Mouse (Mus musculus): ENCODE measurements around the gene Tshz3. TPM values are rescaled to one million over a fixed set of nuclear protein-coding genes. Genes with fewer than 3 reads are reported as not detected.
A peak's percentile ranks its signal among the peaks of the same experiment; 100 is the strongest.

Gene Tshz3
- polyA plus RNA-seq, 1 experiment from 2014 or later, result 2.4 TPM

- H3K27me3 ChIP-seq, result peaks cover 51% of the 10 kb centered on the region
- 0% methylated on average over 30 of the region's 62 CpGs for WGBS
Measured at GRCm38 (mm10) chr7:36697118-36697855, 631 bp upstream of the Tshz3 start.

DNA sequence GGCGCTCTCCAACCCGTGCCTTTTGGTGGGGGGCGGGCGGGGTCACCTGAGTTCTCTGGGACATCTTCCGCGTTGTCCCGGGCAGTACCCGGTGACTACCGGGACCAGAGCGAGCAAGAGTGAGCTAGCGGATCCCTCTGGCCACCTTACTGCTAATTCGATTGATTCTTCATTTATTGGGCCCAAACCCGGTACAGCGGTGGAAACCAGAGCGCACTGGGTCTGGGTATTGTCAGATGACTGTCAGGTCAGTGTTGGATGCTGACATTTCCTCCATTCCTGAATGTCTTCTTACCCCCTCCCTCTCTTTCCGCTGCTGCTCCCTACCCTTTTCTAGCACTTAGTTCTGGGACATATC is 650 bp downstream of the Tshz3 start:
- ATAC-seq (replicated peaks; ENCODE audit: insufficient number of reproducible peaks, insufficient read depth, low FRiP score, low read depth), result 0 out of 2 replicates have a peak, but pooled peaks have one; percentile 3
- H3K9ac ChIP-seq, result peak overlapping the region; percentile 68
- H3K9me3 ChIP-seq (replicated peaks), result no peaks in the 10 kb centered on the region
- H3K4me3 ChIP-seq, result peak overlapping the region; percentile 82
- peaks cover 24% of the 10 kb centered on the region for H3K4me1 ChIP-seq (replicated peaks)
- peak overlapping the region; percentile 81; the same call in 1 of the 2 replicates for H3K27ac ChIP-seq
- peaks cover 39% of the 10 kb centered on the region for H3K27me3 ChIP-seq
- WGBS, result 1% methylated on average over 16 of the region's 16 CpGs
- peak overlapping the region; percentile 100 for H3K4me2 ChIP-seq
- H3K36me3 ChIP-seq, result no peaks in the 10 kb centered on the region

More at GRCm38 (mm10) chr7:36697118-36697855, 631 bp upstream of the Tshz3 start:
- Histone ChIP-seq H3K4me2 (peak overlapping the region; percentile 100), H3K9me3 (replicated peaks) (no peaks in the 10 kb centered on the region), H3K36me3 (no peaks in the 10 kb centered on the region), H3K9ac (peak overlapping the region; percentile 68), H3K4me3 (peak overlapping the region; percentile 82), H3K4me1 (replicated peaks) (peaks cover 24% of the 10 kb centered on the region), H3K27ac (peak overlapping the region; percentile 81)
- ATAC-seq (replicated peaks; ENCODE audit: insufficient number of reproducible peaks, insufficient read depth, low FRiP score, low read depth), result peak; percentile 75

DNA sequence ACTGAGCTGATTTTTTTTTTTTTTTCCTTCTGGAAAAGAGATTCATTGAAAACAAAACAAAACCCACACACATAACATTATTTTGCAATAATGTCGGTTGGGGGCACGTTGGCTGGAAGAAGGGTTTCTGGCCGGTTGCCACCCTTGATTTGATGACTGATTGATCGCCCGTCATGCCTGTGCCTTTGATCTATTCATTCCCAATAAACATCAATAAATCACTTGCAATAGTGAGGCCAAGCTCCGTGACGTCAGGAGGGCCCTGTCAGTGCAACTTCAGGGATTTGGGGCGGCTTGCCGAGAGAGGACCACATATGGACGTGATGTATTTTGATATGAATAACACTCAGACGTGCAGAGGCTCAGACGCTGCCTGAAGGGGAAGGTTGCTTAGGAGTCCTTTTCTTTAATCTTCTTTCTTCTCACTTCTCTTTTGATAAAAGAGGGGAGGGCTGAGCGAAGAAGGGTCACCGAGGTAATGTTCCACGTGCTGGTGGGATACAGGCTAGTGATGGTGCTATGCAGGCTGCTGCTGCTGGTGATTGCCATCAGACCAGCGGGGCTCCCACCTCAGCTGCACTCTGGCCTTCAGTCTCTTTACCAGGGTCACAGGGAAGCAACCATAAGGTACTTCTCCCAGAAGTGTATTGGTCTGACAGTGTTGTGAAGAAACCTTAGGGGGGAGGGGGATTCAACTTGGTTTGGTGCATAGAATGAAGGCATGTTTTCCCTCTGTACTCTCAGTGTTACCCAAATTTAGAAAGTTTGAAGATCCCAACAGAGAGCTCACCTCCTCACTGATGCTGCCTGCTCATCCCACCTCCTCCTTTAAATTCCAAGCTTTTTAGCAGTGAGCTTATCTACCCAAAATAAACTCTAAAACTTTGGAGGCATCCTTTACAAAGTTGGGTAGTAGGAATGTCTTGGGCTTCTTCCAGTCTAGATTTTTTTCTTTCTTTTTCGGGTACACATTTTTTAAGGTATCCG is 1.4 kb downstream of the Tshz3 start:
- Histone ChIP-seq H3K27ac (no peak overlapping the region), H3K36me3 (no peaks in the 10 kb centered on the region), H3K4me2 (peak overlapping the region; percentile 100), H3K4me3 (peak overlapping the region; percentile 82), H3K9me3 (replicated peaks) (no peaks in the 10 kb centered on the region), H3K9ac (no peak overlapping the region), H3K4me1 (replicated peaks) (peaks cover 24% of the 10 kb centered on the region), H3K27me3 (peaks cover 31% of the 10 kb centered on the region)
- no peak for ATAC-seq (replicated peaks; ENCODE audit: insufficient number of reproducible peaks, insufficient read depth, low FRiP score, low read depth)
- 16% methylated on average over 18 of the region's 18 CpGs for WGBS

DNA sequence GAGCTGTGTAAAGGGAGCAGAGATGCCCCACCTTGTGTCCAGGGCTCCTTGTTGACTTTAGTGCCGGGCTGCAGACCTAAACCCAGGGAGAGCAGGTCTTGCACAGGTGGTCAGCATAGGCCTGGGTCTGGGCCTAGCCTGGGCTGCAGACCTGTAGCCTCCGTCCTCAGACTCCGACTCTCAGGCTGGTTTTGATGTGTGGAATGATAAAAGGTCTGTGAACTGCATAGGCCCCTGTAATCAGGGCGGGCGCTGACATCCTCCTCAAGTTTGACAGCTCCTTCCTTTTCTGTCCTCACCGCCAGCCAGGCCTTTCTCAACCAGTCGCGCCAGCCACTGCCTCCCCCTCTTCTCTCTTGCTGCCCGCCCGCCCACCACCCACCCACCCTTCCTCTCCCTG is 8.7 kb downstream of the Tshz3 start:
- Histone ChIP-seq H3K4me2 (no peak overlapping the region), H3K9ac (no peak overlapping the region), H3K4me3 (no peak overlapping the region), H3K4me1 (replicated peaks) (peaks cover 18% of the 10 kb centered on the region), H3K36me3 (no peaks in the 10 kb centered on the region), H3K9me3 (replicated peaks) (no peaks in the 10 kb centered on the region), H3K27me3 (no peaks in the 10 kb centered on the region), H3K27ac (no peak overlapping the region)
- 28% methylated on average over 9 of the region's 10 CpGs for WGBS
- ATAC-seq (replicated peaks; ENCODE audit: insufficient number of reproducible peaks, insufficient read depth, low FRiP score, low read depth), result peak; percentile 45; the same call in 1 of the 2 replicates

- H3K4me3 ChIP-seq, result no peak overlapping the region
- WGBS, result 53% methylated on average over 10 of the region's 10 CpGs
- no peak overlapping the region for H3K9ac ChIP-seq
- H3K9me3 ChIP-seq (replicated peaks), result no peaks in the 10 kb centered on the region
- ATAC-seq (replicated peaks; ENCODE audit: insufficient number of reproducible peaks, insufficient read depth, low FRiP score, low read depth), result no peak
- no peak overlapping the region for H3K27ac ChIP-seq
- peaks cover 18% of the 10 kb centered on the region for H3K4me1 ChIP-seq (replicated peaks)
- no peaks in the 10 kb centered on the region for H3K27me3 ChIP-seq
- H3K4me2 ChIP-seq, result peak overlapping the region; percentile 52; the same call in 1 of the 2 replicates
- no peaks in the 10 kb centered on the region for H3K36me3 ChIP-seq
Measured at GRCm38 (mm10) chr7:36707266-36707665, 9.3 kb downstream of the Tshz3 start.

DNA sequence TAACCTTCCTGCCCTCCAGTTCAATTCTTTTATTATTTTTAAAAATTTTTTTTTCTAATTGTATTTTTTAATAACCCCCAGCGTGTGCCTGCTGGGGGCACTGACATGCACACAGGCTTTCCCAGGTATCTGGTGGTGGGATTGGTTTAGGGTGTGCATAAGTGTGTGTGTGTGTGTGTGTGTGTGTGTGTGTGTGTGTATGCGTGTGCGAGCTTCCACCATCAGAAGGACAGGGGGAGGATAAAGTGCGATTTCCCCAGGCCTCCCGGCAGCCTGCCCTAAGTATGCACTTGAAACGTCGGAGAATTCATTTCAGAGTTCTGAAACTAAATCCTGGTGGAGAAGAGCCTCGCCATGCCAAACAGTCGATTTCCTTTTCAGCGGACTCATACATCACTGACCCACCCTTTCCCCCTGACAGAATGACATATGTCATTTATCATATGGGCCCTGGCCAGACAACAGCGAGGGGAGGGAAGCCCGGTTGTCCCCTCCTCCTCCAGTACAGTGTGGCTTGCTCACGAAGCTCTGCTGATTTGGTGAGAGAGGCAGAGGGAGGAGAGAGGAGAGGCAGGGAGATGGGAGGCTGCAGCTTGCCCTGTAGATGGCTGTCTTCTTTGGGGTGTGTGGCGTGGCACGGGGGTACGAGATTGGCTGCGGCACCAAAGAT is 9.9 kb downstream of the Tshz3 start:
- H3K9me3 ChIP-seq (replicated peaks), result no peaks in the 10 kb centered on the region
- ATAC-seq (replicated peaks; ENCODE audit: insufficient number of reproducible peaks, insufficient read depth, low FRiP score, low read depth), result peak; percentile 65; the same call in 1 of the 2 replicates
- H3K27ac ChIP-seq, result peak overlapping the region; percentile 34; the same call in 1 of the 2 replicates
- no peaks in the 10 kb centered on the region for H3K36me3 ChIP-seq
- WGBS, result 29% methylated on average over 17 of the region's 17 CpGs
- peaks cover 18% of the 10 kb centered on the region for H3K4me1 ChIP-seq (replicated peaks)
- peak overlapping the region; percentile 29; the same call in 1 of the 2 replicates for H3K4me3 ChIP-seq
- peak overlapping the region; percentile 52 for H3K4me2 ChIP-seq
- no peaks in the 10 kb centered on the region for H3K27me3 ChIP-seq
- H3K9ac ChIP-seq, result 0 out of 2 replicates have a peak overlapping the region, but pooled peaks have one; percentile 3

- Histone ChIP-seq H3K9me3 (replicated peaks) (no peaks in the 10 kb centered on the region), H3K4me1 (replicated peaks) (peaks cover 18% of the 10 kb centered on the region), H3K9ac (no peak overlapping the region), H3K27ac (no peak overlapping the region), H3K36me3 (no peaks in the 10 kb centered on the region), H3K4me2 (no peak overlapping the region), H3K4me3 (no peak overlapping the region), H3K27me3 (no peaks in the 10 kb centered on the region)
- 68% methylated on average over 3 of the region's 3 CpGs for WGBS
- ATAC-seq (replicated peaks; ENCODE audit: insufficient number of reproducible peaks, insufficient read depth, low FRiP score, low read depth), result no peak
Measured at GRCm38 (mm10) chr7:36708823-36709222, 10.9 kb downstream of the Tshz3 start.

- peaks cover 18% of the 10 kb centered on the region for H3K4me1 ChIP-seq (replicated peaks)
- peak overlapping the region; percentile 25; the same call in 1 of the 2 replicates for H3K27ac ChIP-seq
- 26% methylated on average over 2 of the region's 2 CpGs for WGBS
- no peak overlapping the region for H3K4me2 ChIP-seq
- H3K27me3 ChIP-seq, result no peaks in the 10 kb centered on the region
- H3K9me3 ChIP-seq (replicated peaks), result no peaks in the 10 kb centered on the region
- H3K9ac ChIP-seq, result no peak overlapping the region
- ATAC-seq (replicated peaks; ENCODE audit: insufficient number of reproducible peaks, insufficient read depth, low FRiP score, low read depth), result 0 out of 2 replicates have a peak, but pooled peaks have one; percentile 54
- H3K4me3 ChIP-seq, result no peak overlapping the region
- H3K36me3 ChIP-seq, result no peaks in the 10 kb centered on the region
Measured at GRCm38 (mm10) chr7:36709239-36709638, 11.3 kb downstream of the Tshz3 start.

DNA sequence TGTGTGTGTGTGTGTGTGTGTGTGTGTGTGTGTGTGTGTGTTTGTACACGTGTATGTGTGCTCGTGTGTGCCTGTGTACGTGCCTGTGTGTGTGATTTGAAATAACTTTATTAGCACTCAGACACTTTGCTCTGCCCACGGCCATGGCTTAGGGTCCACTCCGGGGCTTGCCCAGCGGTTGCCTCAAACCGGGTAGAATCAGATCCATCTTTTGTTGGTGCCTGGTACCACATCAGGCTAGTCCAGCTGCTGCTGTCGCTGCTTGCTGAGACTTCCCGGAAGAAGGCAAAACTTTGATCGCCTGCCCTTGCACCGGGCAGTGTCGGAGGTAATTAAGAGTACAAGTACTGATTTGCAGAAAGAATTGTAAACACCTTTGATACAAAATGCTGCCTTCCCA is 12.1 kb downstream of the Tshz3 start:
- WGBS, result 65% methylated on average over 11 of the region's 12 CpGs
- no peaks in the 10 kb centered on the region for H3K27me3 ChIP-seq
- peaks cover 18% of the 10 kb centered on the region for H3K4me1 ChIP-seq (replicated peaks)
- H3K4me2 ChIP-seq, result no peak overlapping the region
- H3K36me3 ChIP-seq, result no peaks in the 10 kb centered on the region
- H3K27ac ChIP-seq, result no peak overlapping the region
- H3K9me3 ChIP-seq (replicated peaks), result no peaks in the 10 kb centered on the region
- no peak overlapping the region for H3K4me3 ChIP-seq
- no peak overlapping the region for H3K9ac ChIP-seq
- no peak for ATAC-seq (replicated peaks; ENCODE audit: insufficient number of reproducible peaks, insufficient read depth, low FRiP score, low read depth)

GRCm38 (mm10) chr7:36710387-36710786 is 12.5 kb downstream of the Tshz3 start:
- Histone ChIP-seq H3K4me2 (no peak overlapping the region), H3K27me3 (no peaks in the 10 kb centered on the region), H3K9ac (no peak overlapping the region), H3K27ac (no peak overlapping the region), H3K4me1 (replicated peaks) (peaks cover 18% of the 10 kb centered on the region), H3K36me3 (no peaks in the 10 kb centered on the region), H3K4me3 (no peak overlapping the region), H3K9me3 (replicated peaks) (no peaks in the 10 kb centered on the region)
- no peak for ATAC-seq (replicated peaks; ENCODE audit: insufficient number of reproducible peaks, insufficient read depth, low FRiP score, low read depth)
- WGBS, result 70% methylated on average over 6 of the region's 6 CpGs

DNA sequence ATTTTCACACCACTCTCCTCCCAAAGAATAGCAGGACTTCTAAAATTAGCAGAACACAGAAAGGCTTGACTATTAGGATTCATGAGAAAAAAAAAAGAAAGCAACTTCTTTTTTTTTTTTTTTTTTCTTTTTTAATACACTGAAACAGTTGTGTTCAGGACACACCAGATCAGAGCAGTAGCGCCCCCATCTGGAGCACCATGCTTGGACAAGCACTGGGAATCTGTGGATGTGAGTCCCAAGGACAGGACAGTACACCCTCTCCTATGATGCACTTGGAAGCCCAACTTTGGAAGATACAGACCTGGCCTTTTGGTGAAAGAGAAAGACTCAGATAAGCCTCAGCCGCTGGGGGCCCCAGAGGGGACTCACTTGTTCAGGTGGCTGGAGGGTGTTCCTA is 13.8 kb downstream of the Tshz3 start:
- no peak for ATAC-seq (replicated peaks; ENCODE audit: insufficient number of reproducible peaks, insufficient read depth, low FRiP score, low read depth)
- 55% methylated on average over 2 of the region's 2 CpGs for WGBS

More for the DNA sequence above, 13.8 kb downstream of the Tshz3 start:
- no peak overlapping the region for H3K4me2 ChIP-seq
- H3K27me3 ChIP-seq, result no peaks in the 10 kb centered on the region
- no peak overlapping the region for H3K4me3 ChIP-seq
- peaks cover 14% of the 10 kb centered on the region for H3K4me1 ChIP-seq (replicated peaks)
- H3K27ac ChIP-seq, result no peak overlapping the region
- H3K9me3 ChIP-seq (replicated peaks), result no peaks in the 10 kb centered on the region
- H3K9ac ChIP-seq, result no peak overlapping the region
- no peaks in the 10 kb centered on the region for H3K36me3 ChIP-seq

Data from heart, embryonic 15.5 days (tissue).